Mouse (Mus musculus) heart, postnatal 0 days (tissue): ENCODE measurements around the gene Nkx2-9. TPM values are rescaled to one million over a fixed set of nuclear protein-coding genes. Genes with fewer than 3 reads are reported as not detected.
A peak's percentile ranks its signal among the peaks of the same experiment; 100 is the strongest.

Experiments
- ATAC-seq: fragments of 200-750 bp; cut with Nextera tagmentation; 2 replicates; pipeline ENCODE4 v1.8.0; 2017; ENCODE audit warnings: low read depth, moderate number of reproducible peaks, moderate library complexity; ENCODE audit not compliant: insufficient read depth
- DNase-seq: peaks from one replicate; pipeline ENCODE4 v3.0.0-alpha.2; 2016; ENCODE audit warnings: low spot score
- H3K27ac ChIP-seq: fragments of 300-500 bp; sonication (generic); 2 replicates; pipeline ENCODE4 v1.5.1; 2014; ENCODE audit warnings: low read depth, mild to moderate bottlenecking
- H3K27me3 ChIP-seq: fragments of 300-500 bp; sonication (generic); 2 replicates; pipeline ENCODE4 v1.6.1; 2014; ENCODE audit warnings: low read length, mixed read lengths; ENCODE audit not compliant: control insufficient read depth, insufficient read depth
- H3K36me3 ChIP-seq: fragments of 300-500 bp; sonication (generic); replicated peaks from 2 replicates; pipeline ENCODE4 v1.6.1; 2014; ENCODE audit warnings: low read length, mixed read lengths; ENCODE audit not compliant: control insufficient read depth, insufficient read depth
- H3K4me1 ChIP-seq: fragments of 300-500 bp; sonication (generic); 2 replicates; pipeline ENCODE4 v1.6.1; 2014; ENCODE audit warnings: antibody characterized with exemption; ENCODE audit not compliant: control insufficient read depth, insufficient read depth
- H3K4me2 ChIP-seq: fragments of 300-500 bp; sonication (generic); 2 replicates; pipeline ENCODE4 v1.6.1; 2014; ENCODE audit warnings: low read depth, mild to moderate bottlenecking, low read length, moderate library complexity
- H3K4me3 ChIP-seq: fragments of 300-500 bp; sonication (generic); 2 replicates; pipeline ENCODE4 v1.5.1; 2014; ENCODE audit warnings: low read depth, low read length
- H3K9ac ChIP-seq: fragments of 300-500 bp; sonication (generic); replicated peaks from 2 replicates; pipeline ENCODE4 v1.6.1; 2014; ENCODE audit warnings: low read depth, low read length, mixed read lengths
- H3K9me3 ChIP-seq: fragments of 300-500 bp; sonication (generic); replicated peaks from 2 replicates; pipeline ENCODE4 v1.6.1; 2016; ENCODE audit warnings: low read length; ENCODE audit not compliant: control insufficient read depth
- CTCF ChIP-seq: IDR thresholded peaks from 2 replicates; pipeline ENCODE4 v1.5.1; 2016; ENCODE audit warnings: antibody characterized with exemption, control low read depth, low read depth
- EP300 ChIP-seq: IDR thresholded peaks from 2 replicates; pipeline ENCODE4 v1.6.1; 2016; ENCODE audit warnings: antibody characterized with exemption, low read depth
- WGBS: fragments of 180-500 bp; shearing (Covaris S2); extraction: QIAGEN DNeasy Blood & Tissue Kit; methylation state at CpG from one replicate; pipeline ENCODE4 v1.1.7; 2014; 5-methylcytosine and 5-hydroxymethylcytosine counted together
- polyA plus RNA-seq: library from polyadenylated mRNA; unstranded; fragments of >200 nt; fragmentation: Nextera tagmentation; extraction: Ambion mirVana; gene quantifications from 2 replicates; pipeline ENCODE4 v1.2.1, GENCODE M21; 2015
- total RNA-seq: library from RNA; depleted of rRNA; stranded (reverse); fragments of >200 nt; gene quantifications from 2 replicates; pipeline ENCODE4 v1.2.3, GENCODE M21; 2014; ENCODE audit warnings: low replicate concordance; rRNA removed

Gene Nkx2-9
- total RNA-seq = not detected in 2 replicates
- polyA plus RNA-seq = not detected in 2 replicates

DNA sequence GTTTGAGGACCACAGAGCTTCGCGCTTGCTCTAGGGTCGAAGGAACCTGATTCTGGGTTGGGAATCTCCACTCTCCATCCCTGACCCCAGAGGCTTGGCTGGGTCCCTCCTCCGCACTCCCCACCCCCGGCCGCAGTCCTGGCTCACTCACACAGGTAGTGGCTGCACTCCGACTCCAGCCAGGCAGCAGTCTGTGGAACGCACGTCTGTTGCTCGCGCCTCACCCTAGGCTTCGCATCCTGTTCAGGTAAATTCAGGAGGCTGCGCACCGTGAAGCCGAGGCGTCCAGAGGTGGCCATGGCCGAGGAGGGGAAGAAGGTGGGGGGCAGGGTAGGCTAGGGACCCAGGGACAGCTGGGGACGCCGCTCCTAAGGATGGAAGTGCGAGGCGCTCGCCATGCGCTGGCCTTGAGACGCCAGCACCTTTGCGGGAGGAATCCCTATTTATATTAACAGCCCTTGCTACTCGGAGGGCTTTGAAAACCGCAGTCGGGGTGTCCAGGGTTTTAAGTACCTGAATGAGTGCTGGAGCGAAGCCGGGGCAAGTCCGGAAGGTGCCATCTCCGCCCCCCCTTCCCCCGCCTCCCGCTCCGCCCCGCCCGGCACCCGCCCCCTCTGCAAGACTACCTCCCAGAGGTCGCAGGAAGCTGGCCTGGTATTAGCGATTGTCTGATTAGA lies at the start of gene Nkx2-9:
TSS of gene Nkx2-9 (minus strand) at position 524 of the 677 bp plus-strand sequence.
- no peak within 1 kb of the TSS for H3K9ac ChIP-seq
- peaks cover 76% of the 10 kb centered on the region for H3K27me3 ChIP-seq
- TF ChIP-seq CTCF (no peak), EP300 (no peak)

GRCm38 (mm10) chr12:56637181-56637566 lies 24.1 kb upstream of the Nkx2-9 start:
- H3K36me3 ChIP-seq = no peaks in the 10 kb centered on the region
- no peak overlapping the region for H3K27ac ChIP-seq
- H3K4me1 ChIP-seq = no peaks in the 10 kb centered on the region
- no peaks in the 10 kb centered on the region for H3K9me3 ChIP-seq
- H3K9ac ChIP-seq = no peak overlapping the region
- peak overlapping the region; percentile 38 for H3K4me2 ChIP-seq
- H3K27me3 ChIP-seq = peaks cover 9% of the 10 kb centered on the region; the same call in 1 of the 2 replicates
- no peak overlapping the region for H3K4me3 ChIP-seq
- WGBS = 5% methylated on average over 5 of the region's 5 CpGs
- TF ChIP-seq EP300 (no peak), CTCF (peak; percentile 55)
- DNase-seq = peak; percentile 43
- no peak for ATAC-seq

More for the DNA sequence above, at the start of gene Nkx2-9:
- Histone ChIP-seq H3K4me2 (peak within 1 kb of the TSS; percentile 49), H3K36me3 (no peaks in the 10 kb centered on the region), H3K4me1 (no peaks in the 10 kb centered on the region), H3K27ac (no peak within 1 kb of the TSS), H3K4me3 (peak within 1 kb of the TSS; percentile 28), H3K9me3 (no peaks in the 10 kb centered on the region)
- DNase-seq = no peak
- under 1% methylated on average over 40 of the region's 40 CpGs for WGBS
- no peak for ATAC-seq

DNA sequence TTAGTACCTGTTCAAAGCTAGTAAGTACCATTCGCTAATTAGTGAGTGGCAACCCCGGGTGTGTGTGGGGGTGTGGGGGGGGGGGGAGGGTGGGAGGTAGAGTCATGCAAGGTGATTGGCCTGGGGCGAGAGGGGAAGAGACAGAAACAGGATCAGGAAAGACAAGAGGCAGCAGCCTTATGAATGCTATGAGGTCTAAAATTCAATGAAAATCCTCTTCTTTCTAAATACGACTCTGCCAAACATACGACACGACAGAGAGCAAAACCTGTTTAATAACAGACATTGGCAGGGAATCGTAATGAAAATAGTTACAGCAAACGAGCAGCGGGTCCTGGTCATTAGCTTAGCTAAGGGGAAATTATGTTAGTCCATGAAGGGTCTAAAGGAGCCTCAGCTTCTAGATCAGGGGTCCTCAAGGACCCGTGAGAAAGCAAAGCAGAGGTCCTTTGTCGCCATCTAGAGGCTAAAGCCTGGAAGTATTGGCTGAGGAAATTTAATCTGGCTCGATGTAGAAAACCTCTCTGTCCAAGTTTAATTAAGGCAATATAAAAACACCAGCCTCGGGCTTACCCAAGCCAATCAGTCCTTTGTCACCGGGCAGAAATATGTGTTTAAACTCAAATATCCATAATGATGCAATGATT lies 23.6 kb upstream of the Nkx2-9 start:
- no peak overlapping the region for H3K9ac ChIP-seq
- no peaks in the 10 kb centered on the region for H3K9me3 ChIP-seq
- no peak for TF ChIP-seq EP300
- peak; percentile 67 for TF ChIP-seq CTCF
- no peaks in the 10 kb centered on the region for H3K4me1 ChIP-seq
- peaks cover 9% of the 10 kb centered on the region; the same call in 1 of the 2 replicates for H3K27me3 ChIP-seq
- H3K4me2 ChIP-seq = peak overlapping the region; percentile 38
- WGBS = 21% methylated on average over 14 of the region's 14 CpGs
- DNase-seq (peak; percentile 45), ATAC-seq (no peak)
- H3K4me3 ChIP-seq = no peak overlapping the region
- no peak overlapping the region for H3K27ac ChIP-seq
- H3K36me3 ChIP-seq = no peaks in the 10 kb centered on the region

DNA sequence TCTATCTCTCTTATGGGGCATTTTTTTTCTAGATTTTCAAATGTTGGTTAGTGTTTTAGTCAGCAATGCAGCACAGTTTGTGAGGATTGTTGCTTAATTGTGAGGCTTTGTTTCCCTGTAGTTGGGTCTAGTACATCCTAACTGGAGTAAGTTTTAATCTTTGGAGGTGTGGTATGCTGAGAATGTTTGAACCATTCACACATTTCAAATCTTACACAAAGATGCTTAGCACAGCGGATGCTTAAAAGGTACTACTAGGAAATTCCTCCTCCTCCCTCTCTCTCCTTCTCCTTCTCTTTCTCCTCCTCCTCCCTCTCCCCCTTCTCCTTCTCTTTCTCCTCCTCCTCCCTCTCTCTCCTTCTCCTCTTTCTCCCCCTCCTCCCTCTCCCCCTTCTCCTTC lies 3.0 kb upstream of the Nkx2-9 start:
- no peak for ATAC-seq
- Histone ChIP-seq H3K27me3 (peaks cover 73% of the 10 kb centered on the region), H3K27ac (no peak overlapping the region), H3K9me3 (no peaks in the 10 kb centered on the region), H3K9ac (no peak overlapping the region), H3K4me1 (no peaks in the 10 kb centered on the region), H3K36me3 (no peaks in the 10 kb centered on the region), H3K4me3 (no peak overlapping the region), H3K4me2 (no peak overlapping the region)
- 11% methylated on average over 1 of the region's 1 CpGs for WGBS
- TF ChIP-seq EP300 = no peak
- no peak for TF ChIP-seq CTCF
- no peak for DNase-seq

DNA sequence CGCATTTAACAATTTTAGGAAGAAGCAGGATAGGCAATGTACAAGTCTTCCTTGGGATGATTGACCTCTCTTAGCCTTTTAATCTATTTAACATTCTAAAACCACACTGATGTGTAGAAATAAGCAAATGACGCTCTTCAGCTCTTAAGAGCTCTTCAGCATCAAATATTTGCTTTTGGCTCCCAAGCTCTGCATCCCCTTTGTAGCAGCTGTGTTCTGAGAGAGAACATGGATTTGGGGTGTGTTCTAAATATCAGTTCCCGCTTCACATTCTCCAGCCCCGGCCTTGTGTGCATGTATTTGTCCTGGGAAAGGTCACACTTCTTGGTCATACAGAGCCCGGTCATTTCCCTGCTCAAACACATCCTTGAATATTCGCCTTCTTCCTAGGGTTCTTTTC lies 2.3 kb upstream of the Nkx2-9 start:
- TF ChIP-seq EP300 (no peak), CTCF (no peak)
- DNase-seq (no peak), ATAC-seq (no peak)
- Histone ChIP-seq H3K4me3 (no peak overlapping the region), H3K36me3 (no peaks in the 10 kb centered on the region), H3K9ac (no peak overlapping the region), H3K9me3 (no peaks in the 10 kb centered on the region), H3K4me2 (no peak overlapping the region), H3K4me1 (no peaks in the 10 kb centered on the region), H3K27ac (no peak overlapping the region), H3K27me3 (peaks cover 74% of the 10 kb centered on the region)
- WGBS = 20% methylated on average over 6 of the region's 6 CpGs
